ENCODE assay signal across 8 mouse cellular contexts in genomic region chr11:58903511-58904409, GRCm38 (mm10). TPM values are rescaled to one million over a fixed set of nuclear protein-coding genes. Genes with fewer than 3 reads are reported as not detected.
DNase-seq lines count a peak whose midpoint lies in the region; ATAC-seq lines count a peak whose summit lies in the region.

Gene Zfp39, minus strand, starts transcription at chr11:58904225.

- peak within 1 kb of the TSS; percentile 88 for H3K4me2 ChIP-seq in intestine, embryonic 16.5 days (ENCODE audit: low read depth, low read length)

- no peaks in the 10 kb centered on the region for H3K4me1 ChIP-seq in intestine, embryonic 16.5 days (ENCODE audit: control insufficient read depth, insufficient read depth, low read length)

- peak; percentile 95 for DNase-seq in adrenal gland, adult 8-10 months
- peak; percentile 90 for DNase-seq in embryo, embryonic 11.5 days (ENCODE audit: low read depth, low spot score)
- DNase-seq in gastrocnemius, postnatal 36 days, result peak; percentile 95 to 99
- DNase-seq in left cerebral cortex, postnatal 25 days (ENCODE audit: low spot score in 2 of 2), result peak; percentile 94 to 97
- peak; percentile 93 for DNase-seq in mesoderm, embryonic 11.5 days (ENCODE audit: low read depth, low spot score)
- DNase-seq in right cerebral cortex, postnatal 25 days, result peak; percentile 96
- peak; percentile 97 for DNase-seq in urinary bladder, postnatal 36 days (ENCODE audit: low spot score in 2 of 2)

- H3K4me3 ChIP-seq in intestine, embryonic 16.5 days (ENCODE audit: low read length), result peak within 1 kb of the TSS; percentile 78

- H3K27ac ChIP-seq in intestine, embryonic 16.5 days (ENCODE audit: low read length), result peak within 1 kb of the TSS; percentile 89

- WGBS in intestine, embryonic 16.5 days, result under 1% methylated on average over 39 of the region's 40 CpGs

- H3K36me3 ChIP-seq in intestine, embryonic 16.5 days (ENCODE audit: control insufficient read depth, insufficient read depth, low read length), result peaks cover 9% of the 10 kb centered on the region

- no peaks in the 10 kb centered on the region for H3K27me3 ChIP-seq in intestine, embryonic 16.5 days (replicated peaks; ENCODE audit: control insufficient read depth, insufficient read depth, low read length)

- intact Hi-C loops in gastrocnemius, postnatal 36 days (cut with DNase I), result no loop called here
- intact Hi-C loops in left cerebral cortex, postnatal 25 days (cut with DNase I), result no loop called here

- no peaks in the 10 kb centered on the region for H3K9me3 ChIP-seq in intestine, embryonic 16.5 days (ENCODE audit: control insufficient read depth, low read length)

- peak; percentile 98 for ATAC-seq in intestine, embryonic 16.5 days

- peak within 1 kb of the TSS; percentile 85 for H3K9ac ChIP-seq in intestine, embryonic 16.5 days (ENCODE audit: low read depth, low read length)

RNA-seq across cellular contexts. Expression of gene Zfp39, which starts in this region (rescaled TPM):
- total RNA-seq in adrenal gland, adult 8-10 months (2022), result 1 to 10 TPM; 3.8 to 6.3 (median 5.8) TPM
- total RNA-seq in gastrocnemius, postnatal 36 days (2021), result 1 to 10 TPM; 2.0 to 3.2 TPM
- polyA plus RNA-seq in intestine, embryonic 16.5 days (2015; fragmentation: Nextera tagmentation; extraction: Ambion mirVana), result 3.5 and 3.9 TPM in 2 replicates
- 1 to 10 TPM; 8.2 to 9.4 TPM for total RNA-seq in left cerebral cortex, postnatal 25 days (2021)

Comparison
In these comparisons a context has a peak if more than half of its experiments do, and no peak if none do; other contexts are left out.
1. Peak in every context shown above with its lines: DNase-seq, ATAC-seq, H3K4me3 ChIP-seq and H3K27ac ChIP-seq.